Mouse (Mus musculus) inflammation-experienced regulatory T-cells, adult 6 months (primary cell): ENCODE measurements at regions not wholly inside any gene's neighbourhood (a gene's known extent, or its start where the extent isn't known, plus 50 kb on each side); places are given as distances from the start of the nearest gene placed in this dataset.

ENCODE experiments used
- ATAC-seq: one replicate; pipeline ENCODE4 v1.8.0; 2017

DNA sequence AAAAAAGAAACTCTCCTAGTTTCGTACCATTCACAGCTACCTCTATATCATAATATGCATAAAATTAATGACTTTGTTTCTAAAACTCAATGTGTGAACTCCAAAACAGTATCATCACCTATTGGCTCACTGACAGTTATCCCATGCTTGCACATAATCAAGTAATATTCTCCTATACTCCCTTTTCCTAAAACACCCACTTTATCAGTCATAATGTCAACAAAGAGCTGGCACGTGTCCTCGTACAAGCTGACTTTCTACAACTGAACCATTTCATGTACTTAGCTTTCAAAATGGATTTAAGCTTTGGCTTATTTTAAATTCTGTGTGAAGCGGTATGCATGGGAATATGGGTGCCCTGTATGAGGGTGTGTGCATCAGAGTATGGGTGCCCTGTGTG is 58.0 kb upstream of the Golim4 start:
- ATAC-seq, result no peak

DNA sequence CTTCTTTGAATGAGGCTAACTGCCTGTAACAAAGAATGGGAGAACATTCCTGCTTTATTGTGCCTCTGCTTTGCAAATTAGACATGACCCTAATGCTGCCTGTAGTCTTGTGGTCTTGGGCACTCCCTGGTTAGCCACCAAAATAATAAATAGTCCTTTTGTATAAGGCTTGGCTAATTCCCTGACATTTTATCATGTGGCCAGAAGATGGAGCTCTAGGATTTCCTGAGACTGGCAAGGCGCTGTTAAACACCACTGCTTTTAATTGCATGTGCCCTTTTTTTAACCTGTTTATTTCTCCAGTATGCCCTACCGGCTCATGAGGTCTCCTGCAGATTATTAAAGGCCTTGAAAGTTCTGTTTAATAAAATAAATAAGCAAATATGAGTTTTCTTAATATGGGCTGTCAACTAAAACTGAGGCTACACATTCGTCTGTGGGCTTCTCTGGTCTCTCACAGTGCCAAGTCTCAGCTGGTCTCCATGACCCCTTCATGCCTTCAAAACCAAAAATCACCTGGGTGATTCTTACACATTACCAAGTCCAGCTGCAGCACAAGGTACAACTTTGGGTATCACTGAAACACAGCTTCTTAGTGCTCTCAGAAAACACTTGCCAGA is 51.9 kb upstream of the Golim4 start:
- ATAC-seq, result peak; percentile 38
